Mouse (Mus musculus) CH12.LX (cell line): Measurements from ENCODE around the gene Map3k14. TPM values are rescaled to one million over a fixed set of nuclear protein-coding genes. Genes with fewer than 3 reads are reported as not detected.

Experiments
- DNase-seq: peaks from one replicate; pipeline ENCODE4 v3.0.0-alpha.2; 2013; ENCODE audit errors: extremely low read depth
- H3K27ac ChIP-seq: 2 replicates; pipeline ENCODE4 v1.5.1; 2012; ENCODE audit warnings: low read depth, mild to moderate bottlenecking, control low read depth, moderate library complexity; ENCODE audit not compliant: insufficient read depth
- H3K27me3 ChIP-seq: replicated peaks from 2 replicates; pipeline ENCODE3; 2012; ENCODE audit warnings: inconsistent platforms
- H3K36me3 ChIP-seq, 2 experiments: replicated peaks in 1 of 2; 2 replicates each; pipeline versions ENCODE3 to v1.6.1; 2012; ENCODE audit warnings: inconsistent platforms in 1 of 2, low read length in 1 of 2, mild to moderate bottlenecking in 1 of 2, mixed read lengths in 1 of 2, moderate library complexity in 1 of 2; ENCODE audit not compliant: control insufficient read depth in 1 of 2, insufficient read depth in 1 of 2
- H3K4me1 ChIP-seq, 2 experiments: 2 replicates each; pipeline ENCODE4 v1.6.1; 2012; ENCODE audit warnings: inconsistent platforms in 1 of 2, moderate library complexity in 1 of 2; ENCODE audit not compliant: insufficient read depth in 2 of 2, control insufficient read depth in 1 of 2
- H3K4me2 ChIP-seq: 2 replicates; pipeline ENCODE4 v1.6.1; 2012; ENCODE audit warnings: low read depth, mild to moderate bottlenecking, control low read depth; ENCODE audit not compliant: poor library complexity, insufficient read depth, severe bottlenecking
- H3K4me3 ChIP-seq, 3 experiments: fragments of 150-350 bp in 1 of 3; sonication (generic) in 1 of 3; replicated peaks in 1 of 3; 2 replicates each; pipeline versions ENCODE3 to v1.5.1; 2011 to 2012; ENCODE audit warnings: low read depth in 2 of 3, low read length in 2 of 3, mild to moderate bottlenecking in 2 of 3, moderate library complexity in 2 of 3, control low read depth in 1 of 3, improper control_type of control experiment in 1 of 3, inconsistent platforms in 1 of 3, mixed read lengths in 1 of 3; ENCODE audit not compliant: poor library complexity in 1 of 3
- H3K79me2 ChIP-seq: replicated peaks from 2 replicates; pipeline ENCODE4 v1.6.1; 2012; ENCODE audit warnings: mild to moderate bottlenecking, moderate library complexity; ENCODE audit not compliant: control insufficient read depth, poor library complexity, insufficient read depth, severe bottlenecking; ENCODE audit errors: extremely low read depth
- H3K9ac ChIP-seq: 2 replicates; pipeline ENCODE4 v1.6.1; 2012; ENCODE audit warnings: low read depth, mild to moderate bottlenecking, control low read depth, moderate library complexity; ENCODE audit not compliant: insufficient read depth
- H3K9me3 ChIP-seq: replicated peaks from 2 replicates; pipeline ENCODE3; 2012; ENCODE audit warnings: low read length, inconsistent platforms, mixed read lengths
- BHLHE40 ChIP-seq: IDR thresholded peaks from 2 replicates; pipeline ENCODE4 v1.6.1; 2011; ENCODE audit warnings: mild to moderate bottlenecking, low read depth, low read length, improper control_type of control experiment
- CHD2 ChIP-seq: IDR thresholded peaks from 2 replicates; pipeline ENCODE4 v1.6.1; 2011; ENCODE audit warnings: low read length, improper control_type of control experiment
- E2F4 ChIP-seq: IDR thresholded peaks from 2 replicates; pipeline ENCODE4 v1.6.1; 2011; ENCODE audit warnings: low read depth, low read length, improper control_type of control experiment; ENCODE audit not compliant: insufficient replicate concordance
- EP300 ChIP-seq: IDR thresholded peaks from 2 replicates; pipeline ENCODE4 v1.6.1; 2011; ENCODE audit warnings: low read length, improper control_type of control experiment
- ETS1 ChIP-seq: conservative IDR thresholded peaks from 2 replicates; pipeline ENCODE4 v1.6.1; 2012; ENCODE audit warnings: low read depth, mild to moderate bottlenecking, inconsistent platforms, low read length, improper control_type of control experiment, moderate library complexity
- GABPA ChIP-seq: IDR thresholded peaks from 2 replicates; pipeline ENCODE4 v1.6.1; 2012; ENCODE audit warnings: low read depth, low read length, improper control_type of control experiment, inconsistent platforms; ENCODE audit not compliant: insufficient replicate concordance
- IRF4 ChIP-seq: IDR thresholded peaks from 2 replicates; pipeline ENCODE4 v1.6.1; 2014; ENCODE audit warnings: low read depth, mild to moderate bottlenecking, inconsistent platforms, low read length, improper control_type of control experiment
- JUN ChIP-seq: IDR thresholded peaks from 2 replicates; pipeline ENCODE4 v1.6.1; 2011; ENCODE audit warnings: low read depth, mild to moderate bottlenecking, low read length, improper control_type of control experiment, moderate library complexity; ENCODE audit not compliant: insufficient read depth
- KAT2A ChIP-seq: IDR thresholded peaks from 2 replicates; pipeline ENCODE4 v1.6.1; 2012; ENCODE audit warnings: low read length, improper control_type of control experiment, inconsistent platforms; ENCODE audit not compliant: insufficient replicate concordance
- MAX ChIP-seq: IDR thresholded peaks from 2 replicates; pipeline ENCODE4 v1.6.1; 2011; ENCODE audit warnings: low read length, improper control_type of control experiment
- MAZ ChIP-seq: IDR thresholded peaks from 2 replicates; pipeline ENCODE4 v1.6.1; 2012; ENCODE audit warnings: low read depth, mild to moderate bottlenecking, inconsistent platforms, low read length, improper control_type of control experiment, moderate library complexity
- MXI1 ChIP-seq: IDR thresholded peaks from 2 replicates; pipeline ENCODE4 v1.6.1; 2011; ENCODE audit warnings: mild to moderate bottlenecking, low read depth, low read length, improper control_type of control experiment
- MYC ChIP-seq: IDR thresholded peaks from 2 replicates; pipeline ENCODE4 v1.6.1; 2011; ENCODE audit warnings: low read depth, mild to moderate bottlenecking, improper control_type of control experiment, low read length
- NELFE ChIP-seq: IDR thresholded peaks from 2 replicates; pipeline ENCODE4 v1.6.1; 2011; ENCODE audit warnings: low read depth, low read length, improper control_type of control experiment
- POLR2AphosphoS2 ChIP-seq: IDR thresholded peaks from 2 replicates; pipeline ENCODE4 v1.6.1; 2011; ENCODE audit warnings: low read depth, low read length, improper control_type of control experiment
- RAD21 ChIP-seq: IDR thresholded peaks from 2 replicates; pipeline ENCODE4 v1.6.1; 2011; ENCODE audit warnings: low read depth, mild to moderate bottlenecking, low read length, improper control_type of control experiment, moderate library complexity
- SIN3A ChIP-seq: IDR thresholded peaks from 2 replicates; pipeline ENCODE4 v1.6.1; 2012; ENCODE audit warnings: low read length, improper control_type of control experiment, inconsistent platforms
- SMC3 ChIP-seq: IDR thresholded peaks from 2 replicates; pipeline ENCODE4 v1.6.1; 2011; ENCODE audit warnings: low read depth, low read length, improper control_type of control experiment
- ZC3H11A ChIP-seq: IDR thresholded peaks from 2 replicates; pipeline ENCODE4 v1.6.1; 2012; ENCODE audit warnings: low read depth, mild to moderate bottlenecking, inconsistent platforms, low read length, improper control_type of control experiment
- ZMIZ1 ChIP-seq: IDR thresholded peaks from 2 replicates; pipeline ENCODE4 v1.6.1; 2012; ENCODE audit warnings: low read depth, mild to moderate bottlenecking, inconsistent platforms, low read length, improper control_type of control experiment
- dilution Hi-C: fragments of 300-500 bp; cut with MboI; formaldehyde crosslinking; loops from 2 replicates; pipeline ENCODE4 v1.14.3; 2020; ENCODE audit warnings: low sequenced_read_pairs; ENCODE audit not compliant: extremely low pct_unique_long_range_greater_than_20kb, extremely low pct_ligation_motif_present
- in situ Hi-C: fragments of 300-500 bp; cut with MboI; formaldehyde crosslinking; loops from 3 replicates; pipeline ENCODE4 v1.14.3; 2019; ENCODE audit warnings: low sequenced_read_pairs, low pct_ligation_motif_present, low pct_unique_long_range_greater_than_20kb, mixed read lengths
- polyA plus RNA-seq: library from polyadenylated mRNA; unstranded; fragments of >175 nt; gene quantifications from 2 replicates; pipeline ENCODE4 v1.2.1, GENCODE M21; 2012; ENCODE audit warnings: low read depth; ENCODE audit not compliant: insufficient read length
- total RNA-seq, 2 experiments: library from RNA; depleted of rRNA; stranded (reverse); fragments of 300-350 nt in 1 of 2; fragments of >200 nt in 1 of 2; gene quantifications; 2 replicates each; pipeline ENCODE4 v1.2.3; 2012 to 2014

The Map3k14 gene
- total and polyA plus RNA-seq, 3 experiments: 4.5 to 11.2 (median 9.9) TPM

DNA sequence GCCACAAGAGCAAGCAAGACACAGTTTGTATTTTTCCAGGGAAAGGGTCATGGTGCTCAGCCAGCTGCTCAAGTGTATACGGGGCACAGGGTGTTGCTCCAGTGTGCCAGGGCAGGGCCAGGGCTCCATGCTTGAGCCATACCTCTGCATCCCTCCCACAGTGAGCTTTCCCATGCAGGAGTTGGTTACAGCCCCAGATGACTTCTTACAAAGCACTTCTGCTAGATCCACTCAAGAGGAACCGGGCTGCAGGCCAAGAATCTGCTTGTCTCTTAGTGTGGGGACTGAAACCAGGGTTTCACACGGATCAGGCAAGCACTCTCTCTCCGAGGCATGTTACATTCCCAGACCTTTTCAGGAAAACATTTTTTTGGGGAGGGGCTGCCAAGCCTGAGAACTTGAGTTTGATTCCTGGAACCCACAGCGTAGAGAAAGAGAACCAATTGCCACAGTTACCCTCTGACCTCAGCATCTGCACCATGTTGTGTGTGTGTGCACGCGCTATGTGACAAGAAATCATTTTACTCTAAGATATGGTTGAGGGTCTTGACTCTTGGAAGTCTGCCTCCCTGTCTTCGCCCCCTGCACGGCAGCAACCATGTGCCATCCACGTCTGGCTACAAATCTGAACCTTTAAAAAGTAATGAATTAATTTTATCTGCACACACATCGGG lies 19.6 kb downstream of the Map3k14 start:
- Histone ChIP-seq H3K27ac (no peak overlapping the region), H3K4me2 (no peak overlapping the region), H3K9ac (no peak overlapping the region), H3K79me2 (peaks cover 17% of the 10 kb centered on the region), H3K27me3 (no peaks in the 10 kb centered on the region), H3K36me3 (peaks cover 2 to 33% of the 10 kb centered on the region in 2 experiments), H3K4me3 (no peak overlapping the region), H3K4me1 (peaks cover 34 to 75% of the 10 kb centered on the region in 2 experiments), H3K9me3 (no peaks in the 10 kb centered on the region)
- in situ Hi-C loops: no loop called here
- dilution Hi-C loops: no loop called here
- no peak for DNase-seq
- TF ChIP-seq ETS1 (no peak), BHLHE40 (no peak), MAZ (no peak), MXI1 (no peak), EP300 (no peak), SIN3A (no peak), POLR2AphosphoS2 (no peak), ZMIZ1 (no peak), JUN (no peak), KAT2A (no peak), NELFE (no peak), E2F4 (no peak), IRF4 (no peak), CHD2 (no peak), RAD21 (no peak), GABPA (no peak)

DNA sequence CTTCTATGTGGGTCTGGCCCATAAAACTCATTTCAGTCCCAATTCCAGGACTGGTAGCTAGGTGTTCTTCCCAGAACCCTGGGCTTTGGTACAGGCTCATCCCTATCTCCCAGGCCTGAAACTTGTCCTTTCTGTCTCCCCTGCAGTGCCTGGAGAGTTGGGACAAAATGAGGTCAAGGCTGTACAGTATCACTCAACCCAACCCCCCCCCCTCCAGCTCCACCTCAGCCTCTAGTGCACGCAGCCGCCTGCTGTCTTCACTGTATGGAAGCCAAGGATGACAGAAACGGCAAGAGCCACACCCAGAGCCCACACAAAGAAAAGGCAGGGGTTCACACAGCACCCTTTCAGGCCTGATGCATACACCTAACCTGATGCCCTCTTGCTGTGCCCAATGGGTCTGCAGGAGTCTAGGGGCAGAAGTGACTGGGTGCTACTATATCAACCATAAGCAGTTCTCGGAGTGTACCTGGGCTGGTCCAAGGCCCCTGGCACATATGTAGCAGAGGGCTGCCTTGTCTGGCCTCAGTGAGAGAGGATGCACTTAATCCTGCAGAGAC lies 20.5 kb downstream of the Map3k14 start:
- in situ Hi-C loops (no loop called here), dilution Hi-C loops (no loop called here)
- no peaks in the 10 kb centered on the region for H3K27me3 ChIP-seq
- peaks cover 34 to 69% of the 10 kb centered on the region in 2 experiments for H3K4me1 ChIP-seq
- no peak overlapping the region for H3K27ac ChIP-seq
- H3K36me3 ChIP-seq: peaks cover 8 to 34% of the 10 kb centered on the region in 2 experiments
- DNase-seq: no peak
- H3K4me2 ChIP-seq: no peak overlapping the region
- no peak overlapping the region for H3K4me3 ChIP-seq
- TF ChIP-seq ZC3H11A (no peak), SMC3 (no peak), MYC (no peak), MAX (no peak)
- peaks cover 17% of the 10 kb centered on the region for H3K79me2 ChIP-seq
- H3K9ac ChIP-seq: no peak overlapping the region
- H3K9me3 ChIP-seq: no peaks in the 10 kb centered on the region
